Mouse (Mus musculus): ENCODE data around the gene Bdh1. TPM values are rescaled to one million over a fixed set of nuclear protein-coding genes. Genes with fewer than 3 reads are reported as not detected.

Bdh1 gene
- polyA plus RNA-seq, 2 experiments = 28.5 to 43.9 TPM

DNA sequence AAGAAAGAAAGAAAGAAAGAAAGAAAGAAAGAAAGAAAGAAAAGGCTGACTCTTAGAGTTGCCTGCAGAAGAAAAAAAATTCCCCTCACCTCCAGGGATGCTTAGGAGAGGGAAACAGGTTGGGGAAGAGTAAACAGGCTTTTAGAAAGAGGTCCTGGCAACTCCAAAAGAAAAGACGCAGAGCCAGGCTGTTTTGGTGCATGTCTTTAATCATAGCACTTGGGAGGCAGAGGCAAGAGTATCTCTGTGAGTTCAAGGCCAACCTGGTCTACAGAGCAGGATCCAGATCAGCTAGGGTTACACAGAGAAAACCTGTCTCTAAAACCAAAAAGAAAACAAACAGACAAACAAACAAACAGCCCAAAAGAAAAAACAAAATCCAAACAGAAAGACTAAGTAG is 642 bp downstream of the Bdh1 start:
- Histone ChIP-seq H3K4me2 (replicated peaks; ENCODE audit: low read depth, low read length, severe bottlenecking) (no peak overlapping the region), H3K9me3 (ENCODE audit: control insufficient read depth, low read length) (no peaks in the 10 kb centered on the region), H3K9ac (ENCODE audit: low read depth, low read length, severe bottlenecking) (no peak overlapping the region), H3K27me3 (ENCODE audit: control insufficient read depth, insufficient read depth, low read length) (peaks cover under 1% of the 10 kb centered on the region; the same call in 1 of the 2 replicates), H3K36me3 (ENCODE audit: control insufficient read depth, insufficient read depth, low read length) (no peaks in the 10 kb centered on the region), H3K4me3 (replicated peaks; ENCODE audit: low read length) (no peak overlapping the region), H3K4me1 (ENCODE audit: control insufficient read depth, insufficient read depth, low read length) (no peaks in the 10 kb centered on the region), H3K27ac (replicated peaks; ENCODE audit: low read depth, low read length) (no peak overlapping the region)
- ATAC-seq (ENCODE audit: low FRiP score, low read depth) (no peak), DNase-seq (ENCODE audit: low spot score) (no peak)
- 58% methylated on average over 1 of the region's 1 CpGs for WGBS
- TF ChIP-seq POLR2A (IDR thresholded peaks at IDR 0.05; ENCODE audit: borderline replicate concordance, extremely low read depth, insufficient read depth, insufficient read length) = no peak

GRCm38 (mm10) chr16:31423368-31423767 is 1.3 kb downstream of the Bdh1 start:
- H3K27me3 ChIP-seq (ENCODE audit: control insufficient read depth, insufficient read depth, low read length) = peaks cover 5% of the 10 kb centered on the region; the same call in 1 of the 2 replicates
- no peak for ATAC-seq (ENCODE audit: low FRiP score, low read depth)
- no peak overlapping the region for H3K9ac ChIP-seq (ENCODE audit: low read depth, low read length, severe bottlenecking)

GRCm38 (mm10) chr16:31424416-31425187 is 2.5 kb downstream of the Bdh1 start:
- Histone ChIP-seq H3K4me1 (ENCODE audit: control insufficient read depth, insufficient read depth, low read length) (no peaks in the 10 kb centered on the region), H3K4me3 (replicated peaks; ENCODE audit: low read length) (no peak overlapping the region), H3K9me3 (ENCODE audit: control insufficient read depth, low read length) (no peaks in the 10 kb centered on the region), H3K36me3 (ENCODE audit: control insufficient read depth, insufficient read depth, low read length) (no peaks in the 10 kb centered on the region), H3K9ac (ENCODE audit: low read depth, low read length, severe bottlenecking) (no peak overlapping the region), H3K4me2 (replicated peaks; ENCODE audit: low read depth, low read length, severe bottlenecking) (no peak overlapping the region), H3K27me3 (ENCODE audit: control insufficient read depth, insufficient read depth, low read length) (peaks cover 10% of the 10 kb centered on the region; the same call in 1 of the 2 replicates), H3K27ac (replicated peaks; ENCODE audit: low read depth, low read length) (no peak overlapping the region)
- no peak for TF ChIP-seq POLR2A (IDR thresholded peaks at IDR 0.05; ENCODE audit: borderline replicate concordance, extremely low read depth, insufficient read depth, insufficient read length)
- ATAC-seq (ENCODE audit: low FRiP score, low read depth) (no peak), DNase-seq (ENCODE audit: low spot score) (no peak)
- 84% methylated on average over 4 of the region's 4 CpGs for WGBS

More at GRCm38 (mm10) chr16:31423368-31423767, 1.3 kb downstream of the Bdh1 start:
- Histone ChIP-seq H3K9me3 (ENCODE audit: control insufficient read depth, low read length) (no peaks in the 10 kb centered on the region), H3K36me3 (ENCODE audit: control insufficient read depth, insufficient read depth, low read length) (no peaks in the 10 kb centered on the region), H3K4me2 (replicated peaks; ENCODE audit: low read depth, low read length, severe bottlenecking) (no peak overlapping the region), H3K4me3 (replicated peaks; ENCODE audit: low read length) (no peak overlapping the region), H3K4me1 (ENCODE audit: control insufficient read depth, insufficient read depth, low read length) (no peaks in the 10 kb centered on the region), H3K27ac (replicated peaks; ENCODE audit: low read depth, low read length) (no peak overlapping the region)
- TF ChIP-seq POLR2A (IDR thresholded peaks at IDR 0.05; ENCODE audit: borderline replicate concordance, extremely low read depth, insufficient read depth, insufficient read length) = no peak
- WGBS = 61% methylated on average over 4 of the region's 4 CpGs
- DNase-seq (ENCODE audit: low spot score) = no peak

DNA sequence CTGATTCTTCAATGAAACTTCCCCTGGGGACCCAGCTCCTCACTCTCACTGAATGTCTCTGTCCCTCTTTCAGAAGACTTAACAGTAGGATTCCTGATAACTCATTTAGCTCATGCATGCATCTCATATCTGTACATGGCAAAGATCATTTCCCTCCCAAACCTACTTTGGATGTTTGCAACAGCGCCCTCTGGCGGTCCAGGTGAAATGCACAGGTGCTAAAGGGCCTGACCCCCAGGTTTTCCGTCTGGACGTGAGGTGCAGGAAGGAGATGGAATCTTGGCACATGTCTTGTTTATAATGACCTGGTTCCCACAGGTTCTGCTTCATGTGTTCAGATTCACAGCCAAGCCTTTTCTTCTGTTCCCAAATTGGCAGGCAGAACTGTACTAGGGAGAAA is 3.4 kb downstream of the Bdh1 start:
- WGBS = 3% methylated on average over 4 of the region's 4 CpGs
- Histone ChIP-seq H3K27me3 (ENCODE audit: control insufficient read depth, insufficient read depth, low read length) (peaks cover 10% of the 10 kb centered on the region; the same call in 1 of the 2 replicates), H3K4me1 (ENCODE audit: control insufficient read depth, insufficient read depth, low read length) (no peaks in the 10 kb centered on the region), H3K36me3 (ENCODE audit: control insufficient read depth, insufficient read depth, low read length) (no peaks in the 10 kb centered on the region), H3K4me2 (replicated peaks; ENCODE audit: low read depth, low read length, severe bottlenecking) (no peak overlapping the region), H3K9ac (ENCODE audit: low read depth, low read length, severe bottlenecking) (no peak overlapping the region), H3K4me3 (replicated peaks; ENCODE audit: low read length) (no peak overlapping the region), H3K27ac (replicated peaks; ENCODE audit: low read depth, low read length) (no peak overlapping the region), H3K9me3 (ENCODE audit: control insufficient read depth, low read length) (no peaks in the 10 kb centered on the region)
- no peak for DNase-seq (ENCODE audit: low spot score)
- no peak for TF ChIP-seq POLR2A (IDR thresholded peaks at IDR 0.05; ENCODE audit: borderline replicate concordance, extremely low read depth, insufficient read depth, insufficient read length)
- ATAC-seq (ENCODE audit: low FRiP score, low read depth) = no peak

DNA sequence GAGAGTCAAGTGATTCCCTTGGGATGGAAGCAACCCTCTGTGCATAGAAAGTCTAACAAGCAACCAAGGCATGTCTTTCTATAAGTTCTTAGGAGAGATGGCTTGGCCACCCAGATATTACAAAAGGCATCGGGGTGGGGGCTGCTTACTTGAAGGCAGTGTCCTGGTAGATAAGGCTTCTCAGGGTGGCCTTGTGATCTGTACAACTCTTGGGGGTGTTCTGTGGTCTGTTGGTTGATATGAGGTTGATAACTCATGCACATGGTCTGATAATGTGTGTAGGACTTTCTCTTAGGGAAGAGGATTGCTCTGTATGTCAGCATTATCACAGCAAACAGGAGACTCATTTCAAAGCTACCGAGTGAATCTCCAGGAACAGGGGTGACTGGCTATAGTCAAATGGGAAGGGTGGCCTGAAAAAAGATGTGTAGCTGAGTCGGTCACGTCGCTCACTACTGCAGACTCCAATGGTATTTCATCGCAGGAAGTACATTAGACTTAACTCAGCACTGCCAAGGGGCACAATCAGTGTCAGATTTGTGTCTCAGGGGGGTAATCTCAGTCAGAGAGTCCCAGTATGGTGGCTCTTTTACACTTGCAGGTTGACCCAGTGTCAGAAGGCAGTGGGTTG is 4.5 kb downstream of the Bdh1 start:
- DNase-seq (ENCODE audit: low spot score) (no peak), ATAC-seq (ENCODE audit: low FRiP score, low read depth) (no peak)
- TF ChIP-seq POLR2A (IDR thresholded peaks at IDR 0.05; ENCODE audit: borderline replicate concordance, extremely low read depth, insufficient read depth, insufficient read length) = no peak
- Histone ChIP-seq H3K36me3 (ENCODE audit: control insufficient read depth, insufficient read depth, low read length) (no peaks in the 10 kb centered on the region), H3K27me3 (ENCODE audit: control insufficient read depth, insufficient read depth, low read length) (peaks cover 10% of the 10 kb centered on the region; the same call in 1 of the 2 replicates), H3K4me2 (replicated peaks; ENCODE audit: low read depth, low read length, severe bottlenecking) (no peak overlapping the region), H3K27ac (replicated peaks; ENCODE audit: low read depth, low read length) (no peak overlapping the region), H3K9me3 (ENCODE audit: control insufficient read depth, low read length) (no peaks in the 10 kb centered on the region), H3K4me3 (replicated peaks; ENCODE audit: low read length) (no peak overlapping the region), H3K4me1 (ENCODE audit: control insufficient read depth, insufficient read depth, low read length) (no peaks in the 10 kb centered on the region), H3K9ac (ENCODE audit: low read depth, low read length, severe bottlenecking) (no peak overlapping the region)
- WGBS = 87% methylated on average over 6 of the region's 6 CpGs
